Mouse (Mus musculus): ENCODE results near the gene Nmt1. TPM values are rescaled to one million over a fixed set of nuclear protein-coding genes. Genes with fewer than 3 reads are reported as not detected.

Nmt1 gene
- total RNA-seq, 2 experiments from 2014 or later = 57.6 to 62.7 TPM

DNA sequence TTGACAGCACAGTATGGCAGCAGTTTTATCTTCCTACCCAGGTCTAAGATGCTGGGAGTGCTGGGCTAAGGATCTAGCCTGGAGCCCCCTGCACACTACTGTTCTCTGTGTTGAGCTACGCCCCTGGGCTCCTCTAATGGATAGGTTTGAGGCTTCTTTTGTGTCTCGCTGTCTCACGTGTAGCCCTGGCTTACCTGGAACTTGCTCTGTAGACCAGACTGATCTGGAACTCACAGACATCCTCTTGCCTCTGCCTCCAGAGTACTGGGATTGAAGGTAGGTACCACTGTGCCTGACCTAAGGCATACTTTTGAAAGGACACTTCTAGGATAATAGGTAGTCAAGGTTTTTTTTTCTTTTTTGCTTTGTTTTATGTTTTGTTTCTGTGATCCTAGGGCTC lies 16.0 kb downstream of the Nmt1 start:
- DNase-seq = no peak

DNA sequence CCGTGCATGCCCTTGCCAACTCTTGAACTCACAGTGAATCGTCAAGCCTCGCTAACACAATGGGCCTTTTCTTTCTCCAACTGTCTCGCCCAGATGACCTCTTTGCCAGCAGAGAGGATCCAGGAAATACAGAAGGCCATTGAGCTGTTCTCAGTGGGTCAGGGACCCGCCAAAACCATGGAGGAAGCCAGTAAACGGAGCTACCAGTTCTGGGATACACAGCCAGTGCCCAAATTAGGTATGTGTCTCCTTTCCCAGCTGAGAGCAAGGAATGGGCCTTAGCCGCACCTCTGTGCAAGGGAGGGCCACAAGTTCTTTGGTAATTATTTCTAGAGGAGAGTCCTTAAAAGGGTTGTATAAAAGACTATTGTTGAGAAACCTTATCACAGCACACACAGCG lies 18.3 kb downstream of the Nmt1 start:
- no peak for DNase-seq

DNA sequence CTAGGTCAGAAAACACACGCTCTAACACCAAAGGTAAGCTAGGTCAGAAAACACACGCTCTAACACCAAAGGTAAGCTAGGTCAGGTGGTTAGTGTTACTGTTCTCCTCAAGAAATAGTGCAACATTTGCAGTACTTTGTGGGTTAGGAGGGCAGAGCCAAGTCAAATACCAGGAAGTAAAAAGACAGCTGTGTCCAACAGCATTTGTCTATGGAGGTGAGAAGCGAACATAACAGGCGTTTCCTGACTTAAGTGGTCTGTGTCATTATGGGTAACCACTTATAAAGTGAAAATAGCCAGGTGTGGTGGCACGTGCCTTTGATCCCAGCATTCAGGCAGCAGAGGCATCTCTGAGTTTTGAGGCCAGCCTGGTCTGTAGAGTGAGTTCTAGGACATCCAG lies 21.6 kb downstream of the Nmt1 start:
- DNase-seq = no peak

DNA sequence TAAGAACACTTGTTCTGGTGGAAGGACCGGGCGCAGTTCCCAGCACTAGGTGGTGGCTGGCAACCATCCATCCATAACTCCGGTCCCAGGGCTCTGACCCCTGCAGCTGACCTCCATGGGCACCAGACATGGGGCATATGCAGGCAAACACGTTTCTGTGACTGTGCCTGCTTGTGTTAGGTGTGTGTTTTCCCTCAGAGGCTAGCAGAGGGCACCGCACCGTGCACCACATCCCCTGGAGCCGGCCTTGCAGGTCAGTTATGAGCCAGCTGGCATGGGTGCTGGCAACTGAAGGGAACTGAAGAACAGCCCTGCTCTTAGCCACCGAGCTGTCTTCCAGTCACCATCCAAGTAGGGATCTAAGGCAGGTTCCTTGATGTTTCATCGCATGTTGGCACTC lies 22.2 kb downstream of the Nmt1 start:
- DNase-seq = no peak

DNA sequence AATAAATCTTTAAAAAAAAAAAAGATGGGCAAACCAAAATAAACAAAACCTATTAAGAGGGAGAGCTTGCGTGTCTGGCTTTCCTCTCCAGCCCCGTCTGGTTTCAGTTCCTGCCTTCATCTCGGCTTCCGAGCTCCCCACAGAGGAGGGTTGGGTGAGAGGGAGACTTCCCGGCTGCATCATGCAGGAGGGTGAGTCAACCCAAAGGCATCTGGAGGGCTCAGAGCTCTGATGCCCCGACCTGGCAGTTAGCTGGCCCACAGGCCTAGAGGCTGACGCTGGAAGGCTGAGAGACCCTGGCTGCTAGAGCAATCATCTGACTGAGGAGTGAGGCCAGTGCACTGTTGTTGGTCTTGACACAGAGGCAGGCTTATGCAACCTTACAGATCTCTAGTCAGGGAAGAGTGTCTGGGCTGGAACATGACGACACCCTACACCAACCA lies 23.3 kb downstream of the Nmt1 start:
- DNase-seq = peak; percentile 81

DNA sequence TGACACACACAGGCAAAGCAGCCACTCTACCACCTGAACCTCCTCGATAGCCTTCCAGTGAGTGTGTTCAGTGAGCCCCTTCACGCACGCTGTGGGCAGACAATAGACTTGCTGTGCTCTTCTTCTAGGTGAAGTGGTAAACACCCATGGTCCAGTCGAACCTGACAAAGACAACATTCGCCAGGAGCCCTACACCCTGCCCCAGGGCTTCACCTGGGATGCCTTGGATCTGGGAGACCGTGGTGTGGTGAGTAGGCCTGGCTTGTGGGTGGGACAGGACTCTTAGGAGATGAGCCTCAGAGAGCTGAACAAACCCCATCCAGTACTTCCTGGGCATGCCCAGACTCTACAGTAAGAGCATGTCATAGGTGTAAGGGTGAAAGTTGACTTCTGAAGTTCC lies 24.1 kb downstream of the Nmt1 start:
- DNase-seq = no peak

DNA sequence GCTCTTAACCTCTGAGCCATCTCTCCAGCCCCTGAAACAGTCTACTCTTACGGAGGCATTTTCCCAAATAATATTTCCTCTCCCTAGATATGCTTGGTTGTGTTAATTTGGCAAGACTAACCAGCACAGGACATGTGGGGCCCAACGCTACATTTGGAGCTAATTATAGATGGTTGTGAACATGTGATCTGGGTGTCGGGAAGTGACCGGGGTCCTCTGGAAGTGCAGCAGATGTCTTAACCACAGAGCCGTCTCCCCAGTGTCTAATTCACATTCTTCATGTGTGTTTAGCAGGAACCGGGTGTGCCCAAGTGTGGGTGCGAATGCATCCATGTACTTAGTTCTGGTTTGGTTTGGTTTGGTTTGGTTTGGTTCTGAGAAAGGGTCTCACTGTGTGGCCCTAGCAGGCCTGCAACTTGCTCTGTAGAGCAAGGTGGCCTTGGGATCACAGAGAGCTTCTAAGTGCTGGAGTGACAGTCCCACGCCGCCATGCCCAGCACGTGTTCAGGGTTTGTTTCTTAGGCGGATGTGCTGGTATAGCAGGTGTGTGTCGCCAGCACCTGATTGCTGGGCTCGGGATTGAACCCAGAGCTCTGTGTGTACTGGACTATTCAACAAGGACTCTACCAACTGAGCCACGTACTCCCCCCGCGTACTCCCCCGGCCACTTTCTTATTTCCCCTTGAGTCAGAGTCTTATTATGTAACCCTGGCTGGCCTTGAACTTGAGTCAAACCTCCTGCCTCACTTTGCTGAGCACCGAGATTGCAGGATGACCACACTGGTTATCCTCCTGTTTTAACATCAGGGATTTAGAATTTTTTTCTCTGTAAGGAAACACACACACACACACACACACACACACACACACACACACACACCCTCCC lies 25.4 kb downstream of the Nmt1 start:
- DNase-seq = no peak

DNA sequence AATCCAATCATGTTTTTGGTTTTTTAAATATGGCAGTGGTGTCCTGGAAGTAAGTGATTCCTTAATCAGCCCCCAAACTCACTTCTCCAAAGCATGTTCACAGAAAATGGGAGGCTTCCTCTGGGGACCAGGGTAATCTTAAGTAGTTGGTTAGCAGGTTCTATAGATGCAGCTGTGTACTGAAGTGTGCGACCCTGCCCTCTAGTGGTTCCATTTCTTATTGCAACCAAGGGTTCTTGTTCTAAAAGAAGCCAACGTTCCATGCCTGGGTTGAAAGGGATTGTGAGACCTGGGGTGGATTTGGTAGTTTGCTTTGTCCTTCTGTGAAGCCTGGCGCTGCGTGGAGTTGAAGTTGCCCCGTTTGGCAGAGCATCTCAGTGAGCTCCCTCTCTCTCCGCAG lies 26.8 kb downstream of the Nmt1 start:
- DNase-seq = peak; percentile 86

DNA sequence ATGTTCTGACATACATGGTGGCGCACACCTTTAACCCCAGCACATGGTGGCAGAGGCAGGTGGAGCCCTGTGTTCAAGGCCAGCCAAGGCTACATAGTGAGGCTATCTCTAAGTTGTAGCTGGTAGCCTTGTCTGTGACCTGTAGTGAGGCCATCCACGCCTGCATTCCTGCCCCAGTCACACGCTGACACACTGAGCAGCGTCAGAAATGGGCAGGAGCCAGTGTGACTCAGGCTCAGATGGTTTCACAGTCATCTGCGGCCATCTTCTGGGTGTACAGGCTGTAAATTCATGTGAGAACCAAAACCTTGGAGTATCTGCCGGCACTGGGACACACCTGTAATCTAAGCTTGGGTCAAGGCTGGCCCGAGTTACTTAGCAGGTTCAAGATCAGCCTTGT lies 28.6 kb downstream of the Nmt1 start:
- DNase-seq = no peak

DNA sequence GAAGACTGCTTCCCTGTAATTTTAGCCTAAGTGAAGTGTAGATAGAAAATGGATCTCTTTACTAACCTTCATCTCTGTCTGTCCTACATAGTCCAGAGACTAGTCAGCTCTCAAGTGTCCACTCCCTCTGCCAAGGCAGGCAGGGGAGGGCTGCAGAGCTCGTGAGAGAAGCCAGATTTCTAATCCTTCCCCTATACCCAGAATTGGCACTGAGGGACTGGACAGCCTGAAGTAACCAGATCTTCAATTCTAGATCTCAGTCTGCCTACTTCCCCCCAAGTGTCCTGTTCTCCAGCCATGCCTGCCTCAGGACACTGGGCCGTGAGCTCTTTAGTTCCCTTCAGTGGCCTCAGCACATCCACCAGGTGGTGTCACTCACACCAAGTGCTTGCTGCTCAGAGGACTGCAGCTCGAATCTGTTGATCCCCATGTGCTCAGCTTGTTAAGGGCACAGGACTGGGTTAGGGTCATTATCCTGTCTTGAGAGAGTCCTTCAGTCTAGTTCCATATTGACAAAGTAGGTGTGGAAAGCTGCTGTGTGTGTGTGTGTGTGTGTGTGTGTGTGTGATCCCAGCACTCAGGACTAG lies 30.6 kb downstream of the Nmt1 start:
- DNase-seq = no peak

DNA sequence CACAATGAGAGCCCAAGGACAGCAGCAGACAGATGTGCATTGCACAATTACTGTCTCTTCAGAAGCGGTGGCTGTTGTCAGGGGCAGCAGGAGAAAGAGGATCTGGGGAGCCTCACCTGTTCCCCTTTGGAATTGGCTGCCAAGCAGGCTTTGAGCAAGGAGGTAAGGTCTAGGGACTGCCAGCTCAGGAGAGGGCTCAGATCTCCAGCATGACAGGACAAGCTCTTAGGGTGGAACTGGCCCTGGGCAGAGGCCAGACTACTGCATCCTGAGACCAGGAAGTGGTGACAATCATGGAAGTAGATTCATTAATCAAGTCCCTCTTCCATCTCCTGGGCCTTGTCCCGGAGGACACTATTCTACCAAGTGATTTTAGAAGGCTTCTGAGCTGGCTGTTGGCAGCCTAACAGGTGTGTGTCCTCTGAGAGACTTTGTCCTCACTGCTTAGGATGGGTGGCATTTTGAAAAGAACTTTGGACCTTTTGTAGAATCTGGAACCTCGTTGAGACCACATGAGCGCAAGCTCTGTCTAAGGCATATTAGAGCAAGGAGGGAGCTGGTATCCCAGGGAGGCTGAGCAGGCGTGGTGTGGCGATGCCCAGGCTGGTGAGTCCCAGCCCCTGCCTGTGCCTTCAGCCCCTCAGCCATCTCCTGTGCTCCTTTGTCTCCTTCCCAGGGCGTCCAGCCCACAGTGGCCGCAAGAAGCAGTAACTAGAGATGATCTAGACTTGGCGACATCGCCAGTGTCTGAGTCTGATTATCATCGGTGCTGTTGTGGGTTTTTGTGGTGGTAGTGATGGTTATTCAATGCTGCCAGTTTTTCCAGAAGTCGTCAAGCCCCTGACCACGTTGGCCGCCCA lies 38.4 kb downstream of the Nmt1 start:
- no peak for DNase-seq

DNA sequence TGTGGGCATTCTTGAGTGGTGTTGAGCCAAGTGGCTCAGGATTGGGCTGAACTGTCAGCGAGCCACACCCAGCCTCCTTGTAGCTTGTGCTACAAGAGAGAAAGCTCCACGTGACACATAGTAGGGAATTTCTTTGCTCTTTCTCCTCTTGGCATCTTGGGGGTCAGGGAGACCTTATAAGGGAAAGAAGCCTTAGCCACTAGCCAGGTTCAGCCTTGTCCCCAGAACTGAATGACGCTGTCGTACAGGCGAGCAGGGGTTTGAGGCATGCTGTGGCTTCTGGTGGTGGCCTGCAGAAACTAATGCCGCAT lies 39.0 kb downstream of the Nmt1 start:
- DNase-seq = no peak

DNA sequence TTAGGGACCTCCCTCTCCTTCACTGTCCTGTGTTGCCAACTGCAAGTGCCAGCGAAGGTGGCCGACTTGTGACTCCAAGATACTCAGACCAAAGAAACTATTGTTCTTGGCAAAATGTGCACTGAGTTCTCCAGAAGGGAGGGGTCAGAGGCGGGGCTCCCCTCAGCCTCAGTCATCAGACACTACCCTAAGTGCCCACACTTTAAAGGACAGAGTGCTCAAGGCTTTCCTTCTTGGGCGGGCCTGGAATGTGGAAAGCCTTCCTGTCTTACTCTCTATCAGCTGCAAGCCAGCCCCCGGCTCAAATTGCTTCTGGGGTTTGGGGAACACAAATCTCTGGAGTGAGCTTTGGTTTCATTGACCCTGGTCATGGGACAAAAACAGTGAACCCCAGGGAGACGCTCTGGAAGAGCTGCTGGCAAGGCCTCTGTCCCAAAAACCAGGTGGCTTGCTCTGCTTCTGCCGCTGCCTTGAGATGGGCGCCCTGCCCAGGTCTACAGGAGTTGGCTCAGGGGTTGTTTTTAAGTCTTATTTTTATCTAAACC lies 39.5 kb downstream of the Nmt1 start:
- DNase-seq = peak; percentile 61

DNA sequence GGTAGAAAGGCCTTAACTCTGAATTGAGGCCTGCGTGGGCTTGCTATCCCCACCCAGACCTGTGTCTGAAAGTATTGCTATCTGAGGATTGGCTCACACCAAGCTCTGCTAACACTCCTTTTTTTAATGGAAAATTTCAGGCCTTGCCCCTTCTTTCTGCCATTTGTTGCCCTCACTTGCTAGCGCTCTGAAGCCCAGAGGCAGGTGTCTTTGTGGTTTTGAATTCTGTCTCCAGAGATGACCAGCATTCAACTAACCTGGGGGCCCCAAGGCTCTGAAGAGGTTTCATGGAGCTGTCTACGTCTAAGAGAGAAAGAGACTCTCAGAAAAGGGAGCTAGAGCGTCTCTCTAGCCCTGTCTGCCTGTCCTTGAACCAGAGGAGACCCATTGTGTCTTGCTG lies 40.3 kb downstream of the Nmt1 start:
- DNase-seq = no peak

DNA sequence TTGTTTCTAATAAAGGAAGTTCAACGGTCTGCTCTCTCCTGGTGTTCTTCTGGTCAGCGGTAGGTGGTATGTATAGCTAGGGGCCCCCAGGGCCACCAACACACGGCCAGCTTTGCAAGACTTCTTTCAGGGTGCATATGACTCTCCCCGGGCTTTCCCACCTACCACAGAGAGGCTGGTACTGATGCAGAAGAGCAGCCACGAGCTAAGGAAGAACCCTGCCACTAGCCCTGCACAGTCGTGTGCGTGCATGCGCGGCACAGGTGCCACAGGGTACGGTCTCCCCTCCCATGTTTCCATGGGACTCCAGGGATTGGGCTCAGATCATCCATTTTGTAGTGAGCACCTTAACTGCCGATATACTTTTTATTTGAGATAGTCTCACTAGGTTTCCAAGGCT lies 40.9 kb downstream of the Nmt1 start:
- DNase-seq = no peak

DNA sequence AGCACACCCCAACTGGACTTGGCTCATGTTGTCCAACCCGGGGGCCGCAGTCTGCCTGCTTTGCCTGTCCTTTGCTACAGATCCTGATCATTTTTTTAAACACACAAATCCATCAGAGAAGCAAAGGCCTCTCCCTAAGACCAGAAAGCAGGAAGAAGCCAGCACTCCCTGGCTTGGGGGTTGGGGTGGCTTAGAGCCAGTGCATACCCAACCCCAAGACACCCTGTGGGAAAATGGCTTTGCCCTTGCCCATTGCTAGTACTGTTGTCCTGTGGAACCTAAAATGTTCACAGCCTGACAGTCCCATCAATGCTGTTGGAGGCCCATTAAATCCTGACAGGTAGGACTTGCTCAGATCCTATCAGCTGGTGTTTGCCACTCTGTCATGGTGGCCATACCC lies 41.7 kb downstream of the Nmt1 start:
- no peak for DNase-seq

DNA sequence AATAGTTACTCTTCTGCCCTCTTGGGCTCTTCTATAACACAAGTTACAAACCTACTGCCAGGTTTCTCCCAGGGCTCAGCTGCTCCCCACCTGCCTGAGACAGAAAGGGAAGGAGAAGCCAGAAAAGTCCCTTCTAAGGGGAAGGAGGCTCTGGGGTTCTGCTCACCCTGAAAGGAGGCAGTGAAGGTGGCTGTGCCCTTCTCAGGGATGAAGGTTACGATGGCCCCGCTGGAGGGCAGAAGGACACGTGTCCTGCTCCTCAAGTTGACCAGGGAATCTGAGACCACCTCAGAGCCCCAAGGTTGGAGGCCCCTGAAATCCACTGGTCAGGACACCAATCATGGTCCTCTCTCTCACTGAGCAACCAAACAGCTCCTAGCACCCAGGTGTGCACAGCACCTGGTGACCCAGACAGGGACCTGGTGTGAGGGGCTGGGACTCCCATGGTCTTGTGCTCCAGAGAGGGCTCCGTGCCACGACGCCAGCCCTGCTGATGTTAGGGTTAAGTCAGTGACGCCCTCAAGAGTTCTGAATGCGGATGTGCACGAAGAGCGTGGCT lies 42.4 kb downstream of the Nmt1 start:
- DNase-seq = no peak

DNA sequence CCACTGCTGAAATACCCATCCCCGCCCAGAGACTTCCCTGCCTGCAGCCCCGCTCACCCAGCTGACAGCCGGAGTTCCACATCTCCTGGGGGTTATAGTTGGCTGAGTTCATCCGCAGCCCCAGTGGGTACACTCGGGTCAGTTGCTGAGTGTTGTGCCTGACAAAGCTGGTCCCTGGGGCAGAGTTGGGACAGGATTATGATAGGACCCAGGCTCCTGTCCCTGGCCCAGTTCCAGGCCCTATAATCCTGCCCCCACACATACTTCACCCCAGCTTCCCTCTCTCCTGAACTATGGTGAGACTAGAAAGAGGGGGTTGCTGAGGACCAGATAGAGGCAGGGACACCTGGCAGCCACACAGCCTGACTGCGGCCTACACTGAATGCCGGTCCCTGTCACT lies 45.7 kb downstream of the Nmt1 start:
- DNase-seq = no peak

DNA sequence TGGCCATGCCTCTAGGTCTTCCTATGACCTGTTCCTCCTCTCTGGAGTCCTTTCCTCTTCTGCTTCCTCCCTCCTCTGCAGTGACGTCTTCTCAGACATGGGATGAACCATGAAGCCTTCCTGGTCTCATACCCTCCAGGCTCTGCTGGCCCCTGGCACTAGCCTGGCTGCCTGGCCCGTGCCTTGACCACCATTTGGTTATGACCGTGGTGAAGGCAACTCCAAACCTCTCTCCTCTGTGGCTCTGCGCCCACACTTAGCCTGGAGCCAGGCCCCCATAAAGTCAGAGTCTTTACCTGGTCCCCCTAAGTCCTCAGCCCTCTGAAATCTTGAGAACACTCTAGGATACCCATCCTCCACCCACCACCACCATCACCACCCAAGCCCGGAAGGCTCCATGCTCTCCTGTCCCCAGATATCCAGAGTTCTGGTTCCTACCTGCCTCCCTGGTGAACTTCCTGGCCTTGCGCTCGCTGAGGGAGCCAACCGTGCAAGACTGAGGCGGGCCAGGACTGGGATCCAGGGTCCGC lies 46.2 kb downstream of the Nmt1 start:
- DNase-seq = no peak

DNA sequence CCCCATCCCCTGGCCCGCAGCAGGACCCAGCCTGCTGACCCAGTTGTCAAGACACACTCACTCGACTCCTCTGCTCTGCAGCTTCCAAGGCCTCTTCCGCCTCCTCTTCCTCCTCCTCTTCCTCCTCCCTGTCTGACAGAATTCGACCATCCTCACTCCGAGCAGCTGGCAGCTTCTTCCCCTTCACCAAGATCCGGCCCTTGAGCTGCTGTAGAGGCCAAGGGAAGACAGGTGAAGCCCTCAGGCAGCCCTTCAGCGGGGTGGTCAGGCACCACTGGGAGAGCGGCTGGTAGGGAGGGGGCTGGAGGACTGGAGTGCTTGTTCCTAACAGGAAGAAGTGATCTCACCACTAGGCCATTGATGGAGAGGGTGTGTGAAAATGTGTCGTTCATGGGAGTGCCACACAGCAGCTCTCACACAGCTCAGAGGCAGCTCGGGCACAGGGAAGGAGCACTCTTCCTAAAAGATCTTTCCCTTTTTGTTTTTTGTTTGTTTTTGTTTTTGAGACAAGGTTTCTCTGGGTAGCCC lies 46.9 kb downstream of the Nmt1 start:
- peak; percentile 42 for DNase-seq

DNA sequence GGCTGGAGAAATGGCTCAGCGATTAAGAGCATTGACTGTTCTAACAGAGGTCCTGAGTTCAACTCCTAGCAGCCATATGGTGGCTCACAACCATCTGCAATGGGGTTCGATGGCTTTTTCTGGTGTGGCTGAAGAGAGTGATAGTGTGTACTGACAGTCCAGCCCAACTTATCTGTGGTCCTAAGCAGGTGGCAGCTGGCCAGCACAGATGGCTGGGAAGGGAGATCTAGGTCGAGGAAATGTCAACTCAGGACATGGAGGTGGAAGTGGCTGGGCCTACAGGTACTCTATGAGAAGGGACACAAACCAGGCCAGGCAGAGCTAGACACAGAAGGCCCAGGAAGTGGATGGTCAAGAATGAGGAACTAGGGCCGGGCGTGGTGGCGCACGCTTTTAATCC lies 48.0 kb downstream of the Nmt1 start:
- peak; percentile 69 for DNase-seq

DNA sequence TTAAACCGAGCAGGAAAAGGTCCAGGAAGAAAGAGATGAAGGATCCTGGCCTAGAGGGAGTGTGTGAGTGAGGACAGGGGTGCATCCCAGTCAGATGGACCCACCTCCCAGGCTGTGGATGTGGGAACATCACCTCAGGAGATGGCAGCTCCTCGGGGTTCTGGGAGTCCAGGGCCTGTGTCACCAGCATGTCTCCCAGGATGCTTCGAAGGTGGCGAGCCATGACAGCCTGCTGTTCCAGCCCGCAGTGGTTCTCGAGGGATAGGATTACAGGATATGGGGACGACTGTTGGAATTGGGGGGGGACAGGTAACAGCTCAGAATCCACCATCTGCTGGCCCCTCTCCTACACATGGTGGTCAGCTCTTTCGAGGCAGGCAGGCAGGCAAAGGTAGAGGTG lies 48.6 kb downstream of the Nmt1 start:
- no peak for DNase-seq
